Mouse (Mus musculus) heart, adult 9 months (tissue): ENCODE measurements around the gene Hpcal1.

Source experiments
- DNase-seq, 2 experiments: peaks; one replicate each; pipeline ENCODE4 v3.0.0; 2022; ENCODE audit warnings: low spot score in 2 of 2

The Hpcal1 gene

GRCm38 (mm10) chr12:17715720-17716478 lies 25.2 kb downstream of the Hpcal1 start:
- DNase-seq: peak in 1 of 2 experiments; percentile 35

GRCm38 (mm10) chr12:17717257-17717656 lies 26.6 kb downstream of the Hpcal1 start:
- DNase-seq: no peak

GRCm38 (mm10) chr12:17718146-17718545 lies 27.5 kb downstream of the Hpcal1 start:
- DNase-seq: no peak

DNA sequence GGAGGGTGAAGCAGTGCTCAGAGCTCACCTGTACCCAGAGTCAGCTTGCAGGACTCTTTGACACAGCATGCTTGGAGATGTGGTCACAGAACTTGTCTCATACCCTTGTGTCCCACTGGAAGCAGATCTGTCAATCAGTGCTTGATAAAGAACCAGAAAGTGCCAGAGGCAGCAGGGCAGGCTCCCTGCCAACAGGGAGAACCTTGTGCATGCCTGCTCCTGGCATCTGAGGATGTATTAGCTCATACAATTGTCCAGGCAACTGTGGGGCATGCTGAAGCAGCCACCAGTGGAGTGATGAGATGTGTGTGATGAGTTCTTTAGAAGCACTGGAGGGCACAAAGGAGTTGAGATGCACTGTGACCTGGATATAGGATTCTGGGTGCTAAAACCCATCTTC lies 30.4 kb downstream of the Hpcal1 start:
- no peak for DNase-seq

- no peak for DNase-seq
Measured at GRCm38 (mm10) chr12:17722452-17723181, 32.0 kb downstream of the Hpcal1 start.

- DNase-seq: no peak
Measured at GRCm38 (mm10) chr12:17723182-17723570, 32.5 kb downstream of the Hpcal1 start.

- no peak for DNase-seq
Measured at GRCm38 (mm10) chr12:17723999-17724398, 33.3 kb downstream of the Hpcal1 start.

GRCm38 (mm10) chr12:17724412-17725090 lies 33.9 kb downstream of the Hpcal1 start:
- DNase-seq: no peak

DNA sequence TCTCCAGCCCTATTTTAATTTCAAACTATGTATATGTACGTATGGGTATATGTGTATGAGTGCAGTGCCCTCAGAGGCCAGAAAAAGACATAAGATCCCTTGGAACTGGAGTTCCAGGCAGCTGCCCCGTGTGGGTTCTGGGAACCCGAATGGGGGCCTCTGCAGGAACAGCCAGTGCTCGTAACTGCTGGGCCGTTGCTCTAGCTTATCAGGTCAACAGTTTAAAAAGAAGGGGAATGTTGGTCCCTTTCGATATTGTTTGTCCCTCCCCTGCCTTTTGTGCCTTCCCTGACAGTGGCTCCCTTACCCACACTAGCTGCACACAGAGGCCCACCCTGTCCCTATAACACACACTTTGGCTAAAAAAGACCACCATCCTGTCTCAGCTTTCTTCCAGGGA lies 34.9 kb downstream of the Hpcal1 start:
- no peak for DNase-seq

- no peak for DNase-seq
Measured at GRCm38 (mm10) chr12:17726576-17727320, 36.1 kb downstream of the Hpcal1 start.

GRCm38 (mm10) chr12:17727676-17728339 lies 37.2 kb downstream of the Hpcal1 start:
- peak; percentile 52 to 55 for DNase-seq

DNA sequence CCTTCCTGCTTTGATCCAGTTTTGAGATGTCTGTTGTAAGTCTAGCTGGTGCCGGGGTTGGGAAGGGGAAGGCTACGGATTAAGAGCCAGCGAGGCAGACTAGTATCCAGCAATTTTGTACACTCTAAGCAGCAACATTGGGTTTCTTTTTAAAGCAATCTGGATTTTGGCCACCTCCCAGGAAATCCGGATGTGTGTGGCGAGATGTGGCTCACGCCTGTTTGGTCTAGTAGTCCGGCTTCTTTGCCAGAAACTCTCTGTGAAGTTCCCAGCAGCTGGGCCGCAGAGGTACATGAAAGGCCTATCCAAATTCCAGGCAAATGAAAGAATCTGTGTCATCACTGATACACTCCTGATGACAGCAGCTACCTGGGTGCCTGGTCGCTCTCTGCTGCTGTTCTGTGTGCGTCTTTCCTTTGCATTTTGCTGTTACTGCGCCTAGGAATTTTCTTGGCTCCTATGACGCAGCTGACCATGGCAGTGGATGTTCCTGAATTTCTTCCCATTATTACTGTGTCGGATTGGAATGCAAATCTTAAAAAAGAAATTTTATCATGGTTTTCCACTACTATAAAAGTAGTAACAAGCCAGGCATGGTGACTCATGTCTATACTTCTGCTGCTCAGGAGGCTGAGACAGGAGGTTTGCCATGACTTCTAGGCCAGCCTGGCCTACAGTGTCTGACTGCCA lies 38.7 kb downstream of the Hpcal1 start:
- peak; percentile 81 to 89 for DNase-seq

DNA sequence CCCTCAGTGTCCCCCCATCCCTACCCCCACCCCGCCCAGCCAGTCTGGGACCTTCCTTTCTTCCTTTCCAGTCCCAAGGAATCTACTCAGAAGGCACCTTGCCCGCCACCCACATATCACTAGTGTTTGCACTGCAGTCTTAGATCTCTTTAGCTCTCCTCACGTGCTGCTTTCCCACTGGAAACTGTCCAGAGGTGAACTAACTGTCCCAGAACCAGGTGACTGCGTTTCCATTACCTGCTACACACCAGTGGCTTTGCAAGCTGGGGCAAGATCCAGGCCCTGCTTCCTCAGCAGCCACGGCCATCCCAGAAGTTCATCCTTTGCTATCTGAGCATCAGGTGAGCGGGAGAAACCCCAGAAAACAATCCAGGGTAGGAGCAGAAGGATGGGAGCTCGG lies 41.4 kb downstream of the Hpcal1 start:
- DNase-seq: no peak

DNA sequence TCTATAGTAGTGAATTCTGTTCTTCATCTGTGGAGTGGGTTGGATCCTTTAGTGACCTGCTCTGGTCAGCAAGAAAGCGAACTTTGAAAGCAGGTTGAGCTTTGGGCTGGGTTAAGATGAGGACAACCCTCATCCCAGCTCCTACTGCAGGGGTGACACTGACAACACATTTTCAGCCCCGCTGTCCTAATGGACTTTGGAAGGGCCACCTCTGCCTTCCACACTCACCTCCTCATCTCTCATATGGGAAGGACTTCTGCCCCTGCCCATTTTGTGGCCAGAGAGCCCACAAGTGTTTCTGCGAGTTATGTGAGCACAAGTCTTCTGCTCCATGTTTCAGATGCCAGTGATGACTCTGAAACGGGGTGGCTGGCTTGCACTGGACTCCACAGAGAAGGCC lies 41.9 kb downstream of the Hpcal1 start:
- no peak for DNase-seq

DNA sequence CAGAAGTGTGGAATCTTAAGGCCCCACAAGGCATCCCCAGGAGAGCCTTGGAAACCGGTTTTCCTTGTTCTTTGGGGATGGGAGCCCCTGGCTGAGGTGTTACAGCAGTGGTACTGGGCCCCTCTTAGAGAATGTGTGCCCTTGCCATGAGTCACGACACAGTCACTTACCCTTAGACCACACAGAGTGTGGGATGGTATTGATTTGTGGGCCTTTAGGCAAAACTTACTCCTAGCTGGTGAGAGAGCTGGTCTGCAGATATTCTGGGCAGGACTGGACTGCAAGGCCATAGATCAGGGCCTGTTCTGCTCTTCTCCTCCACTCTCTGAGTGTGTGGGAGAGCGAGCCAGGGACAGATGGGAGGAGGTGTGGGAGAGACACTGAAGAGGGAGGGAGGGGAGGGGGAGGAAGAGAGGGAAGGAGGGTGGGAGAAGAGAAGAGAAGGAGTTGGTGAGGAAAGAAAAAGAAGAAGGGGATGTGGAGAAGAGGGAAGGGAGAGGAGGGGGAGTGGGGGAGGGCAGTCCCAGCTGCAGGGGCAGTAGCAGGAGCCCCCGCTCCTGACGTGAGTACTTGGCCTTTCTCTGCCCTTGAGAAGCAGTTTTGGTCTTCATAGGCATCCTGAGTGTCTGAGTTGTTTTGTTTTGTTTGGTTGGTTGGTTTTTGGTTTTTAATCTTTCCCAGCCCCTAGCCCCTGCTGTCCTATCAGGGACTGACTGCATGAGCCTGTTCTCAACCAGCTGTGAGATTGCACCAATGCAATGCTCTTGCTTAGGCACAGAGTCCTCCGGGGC lies 42.7 kb downstream of the Hpcal1 start:
- DNase-seq: no peak

DNA sequence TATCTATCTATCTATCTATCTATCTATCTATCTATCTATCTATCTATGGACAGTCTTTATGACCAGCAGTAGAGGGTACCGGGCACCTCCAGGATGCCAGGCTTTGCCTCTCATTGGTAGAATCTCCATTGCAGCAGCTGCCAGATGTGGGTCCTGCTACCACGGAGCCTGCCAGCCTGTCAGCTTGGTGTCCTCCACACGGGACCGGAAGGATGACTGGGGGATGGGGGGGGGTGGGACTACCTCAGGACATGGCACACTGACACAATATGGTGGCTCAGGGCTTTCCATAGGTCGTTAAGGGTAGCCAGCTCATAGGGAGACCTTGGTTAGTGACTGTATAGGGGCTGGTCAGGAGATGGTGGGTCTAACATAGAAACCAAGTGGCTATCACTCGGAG lies 45.7 kb downstream of the Hpcal1 start:
- DNase-seq: no peak

DNA sequence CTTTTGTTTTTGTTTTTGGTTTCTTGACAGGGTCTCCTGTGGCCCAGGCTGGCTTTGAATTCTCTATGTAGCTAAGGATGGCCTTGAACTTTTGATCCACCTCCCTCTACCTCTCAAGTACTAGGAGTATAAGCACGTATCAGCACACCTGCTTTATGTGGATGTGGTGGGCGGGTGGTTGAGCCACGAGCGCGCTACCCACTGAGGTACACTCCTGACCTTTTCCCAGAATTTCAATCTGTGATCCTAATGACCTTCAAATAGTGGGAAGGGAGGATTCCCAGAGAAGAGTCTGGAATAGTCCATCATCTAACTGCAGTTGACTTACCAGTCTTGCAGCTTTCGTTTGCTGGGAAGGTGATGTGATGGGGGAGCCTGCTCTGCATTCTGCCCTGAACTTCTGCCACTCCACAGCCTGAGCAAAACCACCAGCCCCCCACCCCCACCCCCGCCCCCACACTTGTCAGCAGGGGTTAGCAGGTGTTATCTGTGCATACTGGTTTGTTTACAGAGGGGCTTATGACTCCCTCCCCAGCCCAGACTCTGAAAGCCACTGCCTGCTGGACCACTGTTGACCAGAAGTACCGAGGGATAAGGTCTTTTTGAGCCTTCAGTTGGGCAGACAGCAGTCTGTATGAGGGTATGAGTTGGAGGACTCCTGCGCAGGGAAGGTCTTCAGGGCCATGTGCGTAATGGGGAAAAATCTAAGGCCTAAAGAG lies 46.4 kb downstream of the Hpcal1 start:
- DNase-seq: no peak

- DNase-seq: no peak
Measured at GRCm38 (mm10) chr12:17737808-17738207, 47.2 kb downstream of the Hpcal1 start.

- DNase-seq: no peak
Measured at GRCm38 (mm10) chr12:17738473-17738872, 47.8 kb downstream of the Hpcal1 start.
